Mouse (Mus musculus) ZHBTc4 (cell line): ENCODE results near the gene Klhl33.
"Not testable (repeated sequence)": the region's sequence is repeated elsewhere in the genome, so short reads cannot be mapped to it uniquely, and the experiment has no call there.

ENCODE experiments used
- DNase-seq: peaks from one replicate; pipeline ENCODE4 v3.0.0-alpha.2; 2011; ENCODE audit warnings: low read depth, low spot score

Klhl33 gene

DNA sequence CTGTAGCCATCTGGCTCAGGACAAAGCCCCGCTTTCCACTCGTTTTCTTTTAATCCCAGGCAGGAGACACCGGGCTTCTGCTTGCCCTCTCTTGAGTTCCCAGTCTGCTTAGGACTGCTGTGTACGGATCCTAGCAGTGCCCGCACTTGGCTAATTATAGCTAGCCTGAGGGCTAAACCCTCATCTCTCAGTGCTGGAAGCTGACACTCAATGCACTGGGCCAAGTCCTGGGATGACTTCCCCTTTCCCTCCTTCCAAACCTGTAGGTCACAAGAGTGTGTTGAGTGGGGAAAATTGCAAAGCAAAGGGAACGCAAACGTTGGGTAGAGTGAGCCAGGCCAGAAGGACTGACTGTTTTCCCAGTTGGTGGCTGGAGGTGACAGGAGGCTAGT is at the start of gene Klhl33:
Gene Klhl33, minus strand, starts transcription at position 134 of the 392 bp plus-strand sequence.
- no peak for DNase-seq

DNA sequence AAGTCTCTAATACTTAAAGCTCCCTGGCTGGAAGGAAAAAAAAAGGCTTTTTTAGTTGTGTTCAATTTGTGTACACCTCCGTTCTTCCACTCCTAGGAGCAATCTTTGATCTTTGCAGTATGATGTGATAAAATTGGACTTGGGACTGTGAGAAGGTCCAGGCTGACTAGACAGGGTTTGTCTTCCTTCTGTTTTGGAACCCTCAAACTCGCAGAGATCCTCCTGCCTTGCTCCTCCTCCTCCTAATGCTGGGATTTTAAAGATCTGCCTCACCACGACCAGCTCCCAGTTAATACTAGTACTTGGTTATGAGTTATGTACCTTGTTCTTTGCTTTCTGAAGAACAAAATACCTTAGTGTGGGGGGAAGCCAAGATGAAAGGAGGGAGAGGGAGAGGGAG is 48.2 kb upstream of the Klhl33 start:
- DNase-seq: not testable (repeated sequence)

- DNase-seq: not testable (repeated sequence)
Measured at GRCm38 (mm10) chr14:50945081-50945480, 47.8 kb upstream of the Klhl33 start.

- DNase-seq: not testable (repeated sequence)
Measured at GRCm38 (mm10) chr14:50944668-50945033, 47.3 kb upstream of the Klhl33 start.

DNA sequence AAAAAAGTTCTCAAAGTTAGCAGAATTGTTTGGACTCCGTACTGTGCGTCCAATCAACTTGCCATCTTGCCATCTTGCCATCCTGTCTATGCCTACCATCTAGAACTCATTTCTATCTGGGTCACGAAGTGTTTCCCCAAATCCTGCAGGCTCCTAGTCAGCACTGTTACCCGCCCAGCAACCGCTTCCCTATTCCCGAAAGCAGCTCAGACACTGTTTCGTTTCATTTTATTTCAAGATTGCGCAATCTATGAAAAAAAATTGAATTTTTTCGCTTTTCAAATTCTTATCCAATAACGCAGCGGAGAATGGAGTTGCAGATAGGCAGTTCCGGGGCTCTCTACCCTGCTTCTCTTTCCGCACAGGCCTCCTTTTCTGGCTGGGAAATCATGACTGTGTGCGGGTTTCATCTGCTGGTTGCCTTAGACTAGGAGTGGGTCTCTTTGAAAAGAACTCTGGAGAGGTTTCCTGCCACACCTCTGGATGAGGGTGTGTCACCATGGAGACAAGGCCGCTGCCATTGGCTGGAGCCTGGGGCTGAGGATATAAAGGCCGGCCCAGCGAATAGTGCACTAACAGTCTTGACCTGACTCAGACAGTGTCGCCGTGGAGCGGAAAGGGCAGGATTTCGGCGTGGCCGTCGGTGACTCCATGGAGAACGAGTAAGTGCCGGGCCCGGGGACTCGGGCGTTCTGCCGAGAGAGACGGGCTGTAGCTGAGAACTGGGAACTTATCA is 46.8 kb upstream of the Klhl33 start, which contains the start of gene Gm49342:
Gene Gm49342, plus strand, starts transcription at position 586 of the 736 bp plus-strand sequence.
- DNase-seq: peak; percentile 98

- DNase-seq: peak; percentile 69
Measured at GRCm38 (mm10) chr14:50938940-50939339, 41.6 kb upstream of the Klhl33 start.

DNA sequence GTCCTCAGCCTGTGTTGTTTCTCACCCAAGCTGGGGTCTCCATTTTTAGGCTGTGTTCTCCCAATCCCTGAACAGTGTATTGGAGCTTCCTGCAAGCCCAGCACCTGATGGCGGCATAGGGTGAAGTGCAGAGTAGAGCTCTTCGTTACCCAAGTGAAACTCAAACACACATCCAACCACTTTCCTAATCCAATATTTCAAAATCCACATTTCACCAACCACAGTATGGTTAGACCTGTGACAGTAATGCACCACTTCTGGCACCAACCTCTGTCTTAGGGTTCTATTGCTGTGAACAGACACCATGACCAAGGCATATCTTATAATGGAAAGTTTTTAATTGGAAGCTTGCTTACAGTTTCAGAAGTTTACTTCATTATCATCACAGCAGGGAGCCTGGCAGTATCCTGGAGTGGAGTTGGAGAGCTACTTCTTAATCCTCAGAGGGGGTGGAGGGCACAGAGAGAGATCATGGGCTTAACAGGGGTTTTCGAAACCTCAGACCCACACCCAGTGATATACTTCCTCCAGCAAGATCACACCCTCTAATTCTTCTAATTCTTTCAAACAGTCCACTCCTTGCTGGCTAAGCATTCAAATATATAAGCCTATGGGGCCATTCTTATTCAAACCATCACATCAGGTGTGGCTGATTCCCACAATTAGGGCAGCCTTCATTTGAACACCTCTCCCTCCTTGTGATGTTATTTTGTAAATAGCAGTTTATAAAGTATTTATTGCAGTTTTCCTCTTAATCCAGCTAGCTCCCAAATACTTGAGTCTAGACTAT is 41.0 kb upstream of the Klhl33 start:
- DNase-seq: peak; percentile 44

GRCm38 (mm10) chr14:50936649-50937048 is 39.3 kb upstream of the Klhl33 start:
- no peak for DNase-seq

DNA sequence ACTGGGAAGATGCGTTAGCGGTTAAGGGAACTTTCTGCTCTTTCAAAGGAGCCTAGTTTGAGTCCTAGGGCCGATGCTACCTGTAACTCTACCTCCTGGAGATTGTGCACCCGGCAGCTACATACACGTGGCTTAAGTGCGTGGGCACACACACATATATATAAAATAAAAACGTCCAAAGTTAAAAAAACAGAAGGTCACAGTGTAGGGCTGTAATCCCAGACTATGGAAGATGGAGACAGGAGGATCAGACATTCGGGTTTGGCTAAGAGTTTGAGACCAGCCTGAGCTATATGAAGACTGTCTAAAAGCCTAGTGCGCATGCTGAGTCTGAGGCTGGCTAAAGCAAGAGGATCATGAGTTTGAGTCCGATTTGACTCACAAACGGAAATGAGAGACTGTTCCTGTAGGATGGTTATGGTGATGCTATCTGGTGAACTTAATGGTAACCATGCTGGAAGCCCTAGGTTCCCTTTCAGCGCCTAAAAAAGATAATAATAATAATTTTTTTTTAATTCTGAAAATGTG is 34.2 kb upstream of the Klhl33 start:
- DNase-seq: no peak

DNA sequence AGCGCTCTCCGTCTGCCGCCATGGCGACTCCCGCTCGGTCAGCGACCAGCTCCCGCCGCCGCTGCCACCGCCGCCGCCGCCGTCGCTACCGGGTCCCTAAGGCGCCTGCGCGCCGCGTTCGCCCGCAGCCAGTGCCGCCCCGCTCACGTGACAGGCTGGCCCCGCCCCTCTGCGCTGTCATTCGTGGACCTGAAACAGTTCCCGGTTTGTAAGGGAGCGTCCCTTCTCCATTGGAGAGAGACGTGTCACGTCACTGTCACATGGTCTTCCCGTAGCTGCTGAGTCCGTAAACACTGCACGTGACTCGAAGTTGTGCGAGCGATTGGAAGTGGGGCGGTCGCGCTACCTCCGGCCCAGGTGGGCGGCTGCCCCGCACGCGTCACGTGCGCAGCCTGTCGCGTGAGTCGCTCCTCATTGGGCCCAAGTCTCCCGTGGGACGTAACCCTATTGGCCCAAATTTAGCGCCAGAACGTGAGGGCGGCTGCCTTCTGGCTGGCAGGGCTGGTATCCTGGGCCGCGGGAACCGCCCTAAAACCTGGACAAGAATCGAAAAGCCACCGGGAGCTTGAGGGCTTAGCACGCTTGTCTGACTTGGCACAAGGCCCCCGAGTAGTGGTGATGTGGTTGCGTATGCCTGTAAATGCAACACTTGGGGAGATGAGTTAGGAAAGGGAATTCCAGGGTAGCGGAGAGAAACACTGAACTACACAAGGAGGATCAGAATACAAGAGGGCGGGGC is 33.6 kb upstream of the Klhl33 start, which contains the start of the genes Pip4p1 and Pnp:
Gene Pip4p1, minus strand, starts transcription at position 103 of the 739 bp plus-strand sequence.
Gene Pnp, plus strand, starts transcription at position 329 of the 739 bp plus-strand sequence.
- DNase-seq: peak; percentile 100

DNA sequence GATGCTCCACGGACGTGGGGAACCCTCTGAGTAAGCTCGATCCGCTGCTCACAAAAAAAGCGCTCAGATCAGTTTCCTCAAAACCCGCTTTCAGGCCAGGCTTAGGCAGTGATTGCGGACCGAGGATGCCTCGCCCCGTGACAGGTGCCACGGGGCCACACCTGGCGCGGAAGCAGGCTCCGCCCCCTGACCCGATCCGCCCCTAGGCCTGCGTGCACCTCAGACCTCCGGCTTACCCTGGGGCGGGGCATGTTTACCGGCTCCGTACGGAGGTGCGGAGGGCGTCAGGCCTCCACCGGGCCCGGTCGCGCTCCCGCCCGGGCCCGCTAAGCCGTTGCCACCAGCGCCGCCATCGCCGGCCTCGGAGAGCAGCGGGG is 33.1 kb upstream of the Klhl33 start:
- peak; percentile 78 for DNase-seq

GRCm38 (mm10) chr14:50929951-50930350 is 32.6 kb upstream of the Klhl33 start:
- no peak for DNase-seq

GRCm38 (mm10) chr14:50927366-50927765 is 30.1 kb upstream of the Klhl33 start:
- DNase-seq: peak; percentile 59

- DNase-seq: no peak
Measured at GRCm38 (mm10) chr14:50925111-50925920, 28.0 kb upstream of the Klhl33 start.

GRCm38 (mm10) chr14:50924281-50925064 is 27.2 kb upstream of the Klhl33 start, which contains the start of the genes Osgep and Apex1:
Osgep (minus strand) TSS chr14:50924893.
Apex1 (plus strand) TSS chr14:50924968.
- peak; percentile 98 for DNase-seq

GRCm38 (mm10) chr14:50923437-50923836 is 26.1 kb upstream of the Klhl33 start:
- DNase-seq: not testable (repeated sequence)

- peak; percentile 69 for DNase-seq
Measured at GRCm38 (mm10) chr14:50911356-50911755, 14.0 kb upstream of the Klhl33 start.

DNA sequence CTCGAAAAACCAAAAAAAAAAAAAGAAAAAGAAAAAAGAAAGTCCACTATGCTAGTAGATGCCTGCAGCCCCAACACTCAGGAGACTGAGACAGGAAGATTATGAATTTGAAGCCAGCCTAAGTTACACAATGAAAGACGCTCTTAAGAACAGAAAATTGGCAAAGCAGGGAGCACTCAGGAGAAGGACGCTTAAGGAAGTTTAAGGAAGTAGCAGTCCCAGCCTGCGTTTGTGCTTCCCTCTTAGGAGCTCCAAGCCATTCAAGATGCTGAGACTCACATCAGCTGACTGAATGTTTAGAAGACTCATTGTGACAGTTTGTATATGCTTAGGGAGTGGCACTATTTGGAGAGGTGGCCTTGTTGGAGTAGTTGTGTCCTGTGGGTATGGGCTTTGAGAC is 10.8 kb upstream of the Klhl33 start:
- no peak for DNase-seq

- not testable (repeated sequence) for DNase-seq
Measured at GRCm38 (mm10) chr14:50905327-50905726, 8.0 kb upstream of the Klhl33 start.

DNA sequence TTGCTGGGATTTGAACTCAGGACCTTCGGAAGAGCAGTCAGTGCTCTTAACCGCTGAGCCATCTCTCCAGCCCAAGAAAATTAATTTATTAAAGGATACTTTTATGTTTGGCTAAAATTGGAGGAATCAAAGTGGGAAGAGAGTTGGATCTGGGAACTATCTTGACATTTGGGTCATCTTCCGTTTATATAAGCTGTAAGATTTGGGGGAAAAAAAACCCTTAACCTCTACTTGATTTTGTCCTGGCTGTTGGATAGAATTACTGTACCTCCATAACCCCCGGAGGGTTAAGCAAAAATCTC is 7.5 kb upstream of the Klhl33 start:
- DNase-seq: no peak
